Mouse (Mus musculus) midbrain, embryonic 11.5 days (tissue): Measurements from ENCODE around the gene Acadm. TPM values are rescaled to one million over a fixed set of nuclear protein-coding genes. Genes with fewer than 3 reads are reported as not detected.

ENCODE experiments used
- ATAC-seq: fragments of 200-750 bp; cut with Nextera tagmentation; 2 replicates; pipeline ENCODE4 v1.8.0; 2017; ENCODE audit warnings: moderate TSS enrichment, moderate library complexity; ENCODE audit not compliant: low FRiP score
- DNase-seq: peaks from one replicate; pipeline ENCODE4 v3.0.0; 2015; ENCODE audit warnings: low spot score; ENCODE audit errors: missing footprints
- H3K27ac ChIP-seq: fragments of 300-500 bp; sonication (generic); 2 replicates; pipeline ENCODE4 v1.5.1; 2014; ENCODE audit warnings: low read depth, low read length
- H3K27me3 ChIP-seq: fragments of 300-500 bp; sonication (generic); 2 replicates; pipeline ENCODE4 v1.6.1; 2014; ENCODE audit warnings: mild to moderate bottlenecking, low read length, moderate library complexity, mixed read lengths; ENCODE audit not compliant: control insufficient read depth, insufficient read depth
- H3K36me3 ChIP-seq: fragments of 300-500 bp; sonication (generic); 2 replicates; pipeline ENCODE4 v1.6.1; 2014; ENCODE audit warnings: mild to moderate bottlenecking, low read length, moderate library complexity, mixed read lengths; ENCODE audit not compliant: control insufficient read depth, insufficient read depth
- H3K4me1 ChIP-seq: fragments of 300-500 bp; sonication (generic); 2 replicates; pipeline ENCODE4 v1.6.1; 2014; ENCODE audit warnings: low read length; ENCODE audit not compliant: control insufficient read depth, insufficient read depth
- H3K4me2 ChIP-seq: fragments of 300-500 bp; sonication (generic); 2 replicates; pipeline ENCODE4 v1.6.1; 2014; ENCODE audit warnings: mild to moderate bottlenecking, moderate library complexity
- H3K4me3 ChIP-seq: fragments of 300-500 bp; sonication (generic); 2 replicates; pipeline ENCODE4 v1.5.1; 2014; ENCODE audit warnings: low read depth, low read length
- H3K9ac ChIP-seq: fragments of 300-500 bp; sonication (generic); 2 replicates; pipeline ENCODE4 v1.6.1; 2014; ENCODE audit warnings: low read length
- H3K9me3 ChIP-seq: fragments of 300-500 bp; sonication (generic); 2 replicates; pipeline ENCODE4 v1.6.1; 2016; ENCODE audit warnings: low read length; ENCODE audit not compliant: control insufficient read depth
- WGBS: fragments of 180-500 bp; shearing (Covaris S2); extraction: QIAGEN DNeasy Blood & Tissue Kit; methylation state at CpG from one replicate; pipeline ENCODE4 v1.1.7; 2014; 5-methylcytosine and 5-hydroxymethylcytosine counted together
- polyA plus RNA-seq: library from polyadenylated mRNA; unstranded; fragments of >200 nt; fragmentation: Nextera tagmentation; extraction: Ambion mirVana; gene quantifications from 2 replicates; pipeline ENCODE4 v1.2.1, GENCODE M21; 2014

Gene Acadm
- polyA plus RNA-seq: 53.5 and 55.8 TPM in 2 replicates

DNA sequence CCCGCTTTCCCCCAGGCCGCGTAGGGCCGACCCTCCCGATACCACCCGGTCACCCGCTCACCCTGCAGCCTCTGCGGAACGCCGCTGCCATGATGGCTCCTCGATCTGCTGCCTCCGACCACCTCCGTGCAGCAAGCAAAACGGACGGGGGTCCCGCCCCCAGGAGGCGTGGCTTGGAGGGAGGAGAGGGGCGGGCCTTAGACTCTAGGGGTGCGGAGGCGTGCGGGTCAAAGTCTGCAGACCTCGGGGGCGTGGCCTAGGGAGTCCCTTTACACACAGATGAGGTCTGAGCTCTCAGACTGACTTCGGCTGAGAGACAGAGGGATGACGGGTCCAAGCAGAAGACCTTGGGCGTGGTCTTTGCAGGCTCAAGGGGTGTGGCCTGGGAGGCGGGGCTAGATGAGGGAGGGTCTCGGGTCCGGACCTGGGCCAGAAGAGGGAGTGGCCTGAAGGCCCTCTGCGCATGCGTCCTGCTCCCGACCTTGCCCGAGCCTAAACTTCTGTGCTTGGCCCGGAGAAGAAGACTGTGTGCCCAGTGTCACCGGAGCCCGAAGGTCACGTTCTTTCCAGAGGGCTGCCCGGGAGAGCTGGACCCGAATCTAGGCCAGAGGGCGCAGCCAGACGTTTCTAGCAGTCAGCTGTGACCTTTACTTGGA lies at the start of gene Acadm:
TSS of gene Acadm (minus strand) at position 298 of the 656 bp plus-strand sequence.
- under 1% methylated on average over 41 of the region's 41 CpGs for WGBS
- Histone ChIP-seq H3K4me3 (peak within 1 kb of the TSS; percentile 76), H3K27ac (peak within 1 kb of the TSS; percentile 67), H3K9me3 (no peaks in the 10 kb centered on the region), H3K27me3 (no peaks in the 10 kb centered on the region), H3K4me2 (peak within 1 kb of the TSS; percentile 75), H3K9ac (peak within 1 kb of the TSS; percentile 80), H3K36me3 (no peaks in the 10 kb centered on the region), H3K4me1 (peaks cover 8% of the 10 kb centered on the region)
- ATAC-seq: peak; percentile 98
- peak; percentile 100 for DNase-seq

- H3K4me1 ChIP-seq: no peaks in the 10 kb centered on the region
- no peak for DNase-seq
- H3K4me3 ChIP-seq: no peak overlapping the region
- H3K36me3 ChIP-seq: no peaks in the 10 kb centered on the region
- no peak overlapping the region for H3K4me2 ChIP-seq
- H3K9me3 ChIP-seq: no peaks in the 10 kb centered on the region
- H3K9ac ChIP-seq: no peak overlapping the region
- ATAC-seq: peak; percentile 65; the same call in 1 of the 2 replicates
- no peaks in the 10 kb centered on the region for H3K27me3 ChIP-seq
- no peak overlapping the region for H3K27ac ChIP-seq
- WGBS: 58% methylated on average over 10 of the region's 10 CpGs
Observed at GRCm38 (mm10) chr3:153984428-153985340, 40.3 kb upstream of the Acadm start.

DNA sequence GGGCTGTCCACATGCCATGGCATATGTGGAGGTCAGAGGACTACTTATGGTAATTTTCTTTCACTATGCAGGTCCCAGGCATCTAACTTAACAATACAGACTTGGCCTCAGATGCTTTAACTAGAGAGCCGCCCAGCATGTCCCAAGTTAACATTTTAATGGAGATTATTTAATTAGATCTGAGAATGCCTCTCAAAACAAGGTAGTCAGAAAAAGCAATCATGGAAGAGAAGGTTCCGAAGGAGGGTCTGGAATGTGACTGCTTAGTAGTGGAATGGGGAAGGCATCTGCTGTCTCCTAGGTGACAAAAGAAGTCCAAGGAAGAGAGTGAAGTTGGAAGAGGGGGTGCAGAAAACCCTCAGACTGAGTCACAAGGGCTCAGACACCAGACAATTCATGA lies 36.2 kb upstream of the Acadm start:
- Histone ChIP-seq H3K4me2 (no peak overlapping the region), H3K4me1 (no peaks in the 10 kb centered on the region), H3K36me3 (no peaks in the 10 kb centered on the region), H3K9ac (no peak overlapping the region), H3K4me3 (no peak overlapping the region), H3K27ac (no peak overlapping the region), H3K9me3 (no peaks in the 10 kb centered on the region), H3K27me3 (no peaks in the 10 kb centered on the region)
- ATAC-seq (no peak), DNase-seq (no peak)
- WGBS: 37% methylated on average over 2 of the region's 2 CpGs

- Histone ChIP-seq H3K9ac (no peak overlapping the region), H3K4me3 (no peak overlapping the region), H3K36me3 (no peaks in the 10 kb centered on the region), H3K27ac (no peak overlapping the region), H3K9me3 (no peaks in the 10 kb centered on the region), H3K4me2 (no peak overlapping the region), H3K4me1 (peaks cover 13% of the 10 kb centered on the region), H3K27me3 (peaks cover 20% of the 10 kb centered on the region)
- ATAC-seq (no peak), DNase-seq (no peak)
- 74% methylated on average over 7 of the region's 7 CpGs for WGBS
Observed at GRCm38 (mm10) chr3:153975791-153976190, 31.4 kb upstream of the Acadm start.

- no peaks in the 10 kb centered on the region for H3K36me3 ChIP-seq
- ATAC-seq (peak; percentile 28), DNase-seq (peak; percentile 91)
- H3K4me2 ChIP-seq: peak overlapping the region; percentile 97; the same call in 1 of the 2 replicates
- WGBS: 7% methylated on average over 6 of the region's 6 CpGs
- H3K9ac ChIP-seq: no peak overlapping the region
- peaks cover 13% of the 10 kb centered on the region for H3K4me1 ChIP-seq
- no peaks in the 10 kb centered on the region for H3K9me3 ChIP-seq
- no peak overlapping the region for H3K27ac ChIP-seq
- H3K27me3 ChIP-seq: peaks cover 20% of the 10 kb centered on the region
- 0 out of 2 replicates have a peak overlapping the region, but pooled peaks have one; percentile 57 for H3K4me3 ChIP-seq
Observed at GRCm38 (mm10) chr3:153975060-153975459, 30.6 kb upstream of the Acadm start.

DNA sequence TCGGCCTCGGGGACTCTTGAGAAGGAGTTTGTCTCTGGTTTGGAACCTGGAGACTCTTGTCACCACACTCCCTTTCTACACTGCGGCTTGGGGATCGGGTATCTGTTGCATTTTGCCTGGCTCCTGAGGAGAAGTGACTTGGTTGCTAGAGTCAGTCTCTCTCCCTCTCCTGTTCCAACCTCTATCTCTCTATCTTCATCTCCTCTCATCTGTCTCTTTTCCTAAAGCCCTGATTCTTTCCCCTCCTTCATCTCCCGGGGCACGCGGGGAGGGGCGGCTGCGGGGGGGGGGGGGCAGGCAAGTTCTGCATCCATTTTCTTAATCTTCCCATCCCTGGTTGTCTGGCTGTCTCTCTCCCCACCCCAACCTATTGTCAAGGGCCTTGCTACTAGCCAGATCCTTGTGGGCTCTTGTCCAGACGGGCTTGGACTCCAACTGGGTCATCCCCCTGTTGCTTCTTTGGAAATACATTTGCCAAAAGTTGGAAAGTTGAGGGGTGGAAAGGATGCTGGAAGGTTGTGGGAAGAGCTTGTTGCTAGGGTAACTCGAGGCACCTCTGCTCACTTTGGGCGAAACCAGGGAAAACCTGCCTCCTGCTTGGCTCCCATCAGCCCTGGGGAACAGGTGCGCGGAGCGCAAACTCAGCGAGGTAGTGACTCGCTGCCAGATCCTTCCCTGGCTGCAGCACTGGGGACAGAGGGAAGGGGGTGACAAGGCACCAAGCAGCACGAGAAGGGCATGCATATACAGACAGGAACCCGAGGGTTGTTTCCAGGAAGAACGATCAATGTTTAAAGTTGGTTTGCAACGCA lies 29.7 kb upstream of the Acadm start:
- ATAC-seq: peak; percentile 43; the same call in 1 of the 2 replicates
- peaks cover 20% of the 10 kb centered on the region for H3K27me3 ChIP-seq
- 2% methylated on average over 21 of the region's 21 CpGs for WGBS

GRCm38 (mm10) chr3:153973171-153973948 lies 28.9 kb upstream of the Acadm start, which contains the start of gene Slc44a5:
Gene Slc44a5, plus strand, starts transcription at chr3:153973436.
- Histone ChIP-seq H3K36me3 (no peaks in the 10 kb centered on the region), H3K9ac (peak within 1 kb of the TSS; percentile 77), H3K9me3 (no peaks in the 10 kb centered on the region), H3K27ac (no peak within 1 kb of the TSS), H3K27me3 (peaks cover 20% of the 10 kb centered on the region), H3K4me1 (peaks cover 13% of the 10 kb centered on the region), H3K4me3 (peak within 1 kb of the TSS; percentile 57), H3K4me2 (peak within 1 kb of the TSS; percentile 97)
- DNase-seq (peak; percentile 93), ATAC-seq (peak; percentile 84)
- WGBS: under 1% methylated on average over 63 of the region's 66 CpGs

More for the DNA sequence above, 29.7 kb upstream of the Acadm start:
- peak overlapping the region; percentile 97 for H3K4me2 ChIP-seq
- H3K36me3 ChIP-seq: no peaks in the 10 kb centered on the region
- peak; percentile 91 for DNase-seq
- peak overlapping the region; percentile 77 for H3K9ac ChIP-seq
- H3K4me3 ChIP-seq: peak overlapping the region; percentile 57
- peaks cover 13% of the 10 kb centered on the region for H3K4me1 ChIP-seq
- H3K9me3 ChIP-seq: no peaks in the 10 kb centered on the region
- no peak overlapping the region for H3K27ac ChIP-seq

- no peaks in the 10 kb centered on the region for H3K9me3 ChIP-seq
- H3K27ac ChIP-seq: no peak overlapping the region
- no peak overlapping the region for H3K9ac ChIP-seq
- H3K4me1 ChIP-seq: peaks cover 8% of the 10 kb centered on the region
- peak; percentile 21 for DNase-seq
- ATAC-seq: no peak
- H3K36me3 ChIP-seq: no peaks in the 10 kb centered on the region
- H3K27me3 ChIP-seq: peaks cover 15% of the 10 kb centered on the region
- H3K4me3 ChIP-seq: no peak overlapping the region
- 83% methylated on average over 4 of the region's 4 CpGs for WGBS
- no peak overlapping the region for H3K4me2 ChIP-seq
Observed at GRCm38 (mm10) chr3:153969451-153969850, 25.0 kb upstream of the Acadm start.
